Mouse (Mus musculus) lung, adult 2 months (tissue): ENCODE measurements at regions not wholly inside any gene's neighbourhood (a gene's known extent, or its start where the extent isn't known, plus 50 kb on each side); places are given as distances from the start of the nearest gene placed in this dataset.

Experiments used
- CTCF ChIP-seq: fragments of 200-500 bp; IDR thresholded peaks from 2 replicates; pipeline ENCODE4 v1.5.1; 2011; ENCODE audit warnings: mild to moderate bottlenecking, low read length, control low read depth; ENCODE audit not compliant: insufficient read depth
- POLR2A ChIP-seq: fragments of 200-500 bp; IDR thresholded peaks from 2 replicates; pipeline ENCODE4 v1.6.1; 2011; ENCODE audit warnings: low read depth, mild to moderate bottlenecking, control low read depth, low read length, borderline replicate concordance; ENCODE audit errors: extremely low read depth

- no peak for TF ChIP-seq CTCF
- TF ChIP-seq POLR2A, result no peak
These were observed 301.4 kb upstream of the Cd180 start for GRCm38 (mm10) chr13:102391911-102392310.
